Mouse (Mus musculus): ENCODE data around the gene Tbc1d9.
"Not testable (repeated sequence)": the region's sequence is repeated elsewhere in the genome, so short reads cannot be mapped to it uniquely, and the experiment has no call there.

The Tbc1d9 gene

GRCm38 (mm10) chr8:83227336-83227735 is 62.2 kb downstream of the Tbc1d9 start:
- no peak for DNase-seq (ENCODE audit: low read depth, low spot score)

DNA sequence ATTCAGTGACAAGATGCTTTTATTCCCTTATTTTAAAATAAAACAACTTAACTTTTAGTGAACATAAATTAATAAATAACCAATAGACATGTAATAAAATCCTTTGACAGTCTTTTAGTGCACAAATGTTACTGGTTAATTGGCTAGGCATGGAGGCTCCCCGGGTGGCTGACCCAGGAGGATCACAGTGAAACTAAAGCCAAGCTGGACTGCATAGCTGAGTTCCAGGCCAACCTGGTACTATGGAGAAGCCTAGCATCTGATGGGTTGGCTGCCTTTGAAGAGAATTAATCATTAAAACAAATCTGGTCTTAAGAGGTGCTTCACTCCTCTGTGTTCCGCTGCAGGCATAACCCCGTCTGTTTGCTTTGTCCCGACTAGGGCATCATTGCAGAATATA is 67.9 kb downstream of the Tbc1d9 start:
- no peak for DNase-seq (ENCODE audit: low read depth, low spot score)

- DNase-seq (ENCODE audit: low read depth, low spot score), result no peak
Observed at GRCm38 (mm10) chr8:83239341-83239740, 74.2 kb downstream of the Tbc1d9 start.

DNA sequence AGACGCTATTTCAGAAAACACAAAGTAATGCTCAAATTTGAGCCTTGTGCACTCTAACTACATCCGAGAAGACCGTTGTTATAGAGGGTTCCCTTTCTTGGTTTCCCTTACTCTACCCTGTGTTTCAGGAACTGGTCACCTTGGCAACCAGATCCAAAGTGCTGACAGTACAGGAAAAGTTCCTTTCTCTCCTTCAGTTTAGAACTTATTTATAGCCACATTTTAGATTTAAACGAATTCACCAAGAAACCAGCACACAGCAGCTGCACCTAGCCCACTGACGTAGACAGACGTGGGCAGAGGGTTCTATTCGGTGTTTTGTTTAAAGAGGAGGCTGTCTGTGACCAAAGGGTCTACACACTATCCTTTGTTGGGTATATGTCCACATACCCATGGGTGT is 79.0 kb downstream of the Tbc1d9 start:
- DNase-seq (ENCODE audit: low read depth, low spot score), result no peak

DNA sequence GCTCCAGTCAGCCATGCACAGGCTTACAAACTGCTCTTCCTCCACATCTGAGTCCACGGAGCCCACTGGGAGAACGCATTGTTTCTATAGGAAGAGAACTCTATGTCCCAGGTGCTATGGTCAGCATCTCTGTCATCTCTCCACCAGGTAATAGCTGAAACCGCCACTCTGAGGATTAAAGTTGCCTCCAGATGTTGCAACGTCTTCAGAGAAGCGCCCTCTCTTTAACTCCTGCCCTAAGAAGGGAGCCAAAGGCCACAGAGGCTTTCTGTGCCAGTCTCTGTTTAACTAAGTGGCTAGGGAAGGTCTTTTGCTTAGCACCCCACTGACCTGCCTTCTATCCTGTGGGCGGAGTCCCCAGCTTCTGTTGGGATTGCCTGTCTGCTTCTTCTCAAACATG is 85.7 kb downstream of the Tbc1d9 start:
- no peak for DNase-seq (ENCODE audit: low read depth, low spot score)

- DNase-seq (ENCODE audit: low read depth, low spot score), result no peak
Observed at GRCm38 (mm10) chr8:83251362-83252246, 86.5 kb downstream of the Tbc1d9 start.

- no peak for DNase-seq (ENCODE audit: low read depth, low spot score)
Observed at GRCm38 (mm10) chr8:83252791-83253190, 87.6 kb downstream of the Tbc1d9 start.

DNA sequence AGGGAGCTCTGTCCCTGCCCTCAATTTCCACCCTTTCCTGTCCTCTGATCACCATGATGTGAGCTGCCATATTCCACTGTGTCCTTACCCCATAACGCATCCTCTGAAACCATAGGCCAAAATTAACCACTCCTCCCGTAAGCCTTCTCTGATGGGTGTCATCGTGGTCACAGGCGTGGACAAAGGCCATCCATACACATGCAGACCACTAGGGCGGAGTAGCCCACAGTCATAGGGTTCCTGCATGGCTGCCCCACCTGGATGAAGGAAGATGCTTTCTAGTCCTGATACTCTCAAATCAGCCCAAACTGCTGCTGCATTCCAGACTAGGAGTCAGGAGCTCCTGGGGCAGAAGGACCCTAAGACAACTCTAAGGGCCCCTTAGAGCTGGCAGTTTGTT is 92.5 kb downstream of the Tbc1d9 start:
- DNase-seq (ENCODE audit: low read depth, low spot score), result peak; percentile 77

GRCm38 (mm10) chr8:83260418-83261215 is 95.5 kb downstream of the Tbc1d9 start:
- DNase-seq (ENCODE audit: low read depth, low spot score), result peak; percentile 92

DNA sequence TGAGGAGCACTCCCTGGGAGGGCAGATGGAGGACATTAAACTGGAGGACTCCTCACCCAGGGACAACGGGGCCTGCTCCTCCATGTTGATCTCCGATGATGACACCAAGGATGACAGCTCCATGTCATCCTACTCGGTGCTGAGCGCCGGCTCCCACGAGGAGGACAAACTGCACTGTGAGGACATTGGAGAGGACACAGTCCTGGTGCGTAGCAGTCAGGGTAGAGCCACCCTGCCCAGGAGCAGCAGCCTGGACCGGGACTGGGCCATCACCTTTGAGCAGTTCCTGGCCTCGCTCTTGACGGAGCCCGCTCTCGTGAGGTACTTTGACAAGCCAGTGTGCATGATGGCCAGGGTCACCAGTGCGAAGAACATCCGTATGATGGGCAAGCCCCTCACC is 106.0 kb downstream of the Tbc1d9 start:
- DNase-seq (ENCODE audit: low read depth, low spot score), result no peak

GRCm38 (mm10) chr8:83272464-83272863 is 107.3 kb downstream of the Tbc1d9 start:
- no peak for DNase-seq (ENCODE audit: low read depth, low spot score)

GRCm38 (mm10) chr8:83274470-83274869 is 109.3 kb downstream of the Tbc1d9 start:
- no peak for DNase-seq (ENCODE audit: low read depth, low spot score)

- no peak for DNase-seq (ENCODE audit: low read depth, low spot score)
Observed at GRCm38 (mm10) chr8:83278431-83278830, 113.3 kb downstream of the Tbc1d9 start.

DNA sequence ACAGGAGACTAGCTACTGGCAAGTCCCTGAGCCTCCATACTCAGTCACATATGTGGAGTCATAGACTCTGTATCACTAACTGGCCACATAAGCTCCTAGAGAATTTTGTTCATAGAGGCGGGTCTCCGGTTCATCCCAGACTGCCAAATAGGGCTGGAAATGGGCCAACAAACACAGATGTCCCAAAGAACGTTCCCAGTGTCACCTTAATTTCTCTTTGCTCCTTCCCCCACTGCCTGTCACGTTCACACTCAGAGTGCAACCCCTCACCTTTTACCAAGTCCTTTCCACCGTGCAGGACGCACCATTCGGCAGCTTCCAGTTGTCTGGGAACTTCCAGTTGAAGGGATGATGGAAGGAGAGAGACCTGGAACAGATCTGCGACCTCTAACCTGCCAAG is 120.2 kb downstream of the Tbc1d9 start:
- no peak for DNase-seq (ENCODE audit: low read depth, low spot score)

DNA sequence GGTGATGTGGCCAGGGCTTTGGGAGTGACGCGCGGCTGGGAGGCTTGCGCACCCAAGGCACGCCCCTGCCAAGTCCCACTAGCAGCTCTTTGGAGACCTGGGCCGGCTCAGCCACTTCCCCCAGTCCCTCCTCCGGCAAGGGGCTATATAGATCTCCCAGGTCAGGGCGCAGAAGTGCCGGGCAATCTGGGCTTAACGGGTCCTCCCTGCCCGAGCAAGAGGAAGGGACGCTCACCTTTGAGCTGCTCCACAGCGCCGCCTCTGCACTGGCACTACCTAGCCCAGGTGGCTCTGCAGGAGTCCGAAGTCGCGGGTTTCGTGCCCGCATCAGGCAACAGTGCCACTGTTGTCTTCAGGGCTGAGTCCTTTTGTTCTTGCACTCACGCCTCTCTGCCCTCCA is 125.0 kb downstream of the Tbc1d9 start, which contains the start of gene Ucp1:
Ucp1 (plus strand) TSS at position 177 of the 400 bp plus-strand sequence.
- DNase-seq (ENCODE audit: low read depth, low spot score), result peak; percentile 44

DNA sequence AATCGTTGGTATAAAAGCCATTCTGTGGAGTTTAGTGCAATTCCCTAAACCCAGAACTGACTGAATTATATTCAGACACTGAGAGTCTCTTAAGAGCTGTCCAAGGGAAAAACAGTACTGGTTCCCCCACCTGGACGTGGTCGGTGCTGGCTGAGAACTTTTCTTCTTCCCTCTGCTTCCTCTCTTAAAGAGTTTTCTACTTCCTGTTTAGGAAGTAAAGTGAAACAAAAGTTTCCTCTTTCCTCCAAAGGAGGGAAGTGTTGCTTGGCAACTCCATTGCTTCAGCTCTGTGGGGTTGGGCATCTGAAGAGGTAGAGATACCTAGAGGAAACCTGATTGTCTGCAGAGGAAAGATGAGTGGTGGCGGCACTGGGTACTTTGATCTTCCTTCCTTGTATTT is 132.2 kb downstream of the Tbc1d9 start:
- no peak for DNase-seq (ENCODE audit: low read depth, low spot score)

GRCm38 (mm10) chr8:83300135-83300534 is 135.0 kb downstream of the Tbc1d9 start:
- DNase-seq (ENCODE audit: low read depth, low spot score), result peak; percentile 72

DNA sequence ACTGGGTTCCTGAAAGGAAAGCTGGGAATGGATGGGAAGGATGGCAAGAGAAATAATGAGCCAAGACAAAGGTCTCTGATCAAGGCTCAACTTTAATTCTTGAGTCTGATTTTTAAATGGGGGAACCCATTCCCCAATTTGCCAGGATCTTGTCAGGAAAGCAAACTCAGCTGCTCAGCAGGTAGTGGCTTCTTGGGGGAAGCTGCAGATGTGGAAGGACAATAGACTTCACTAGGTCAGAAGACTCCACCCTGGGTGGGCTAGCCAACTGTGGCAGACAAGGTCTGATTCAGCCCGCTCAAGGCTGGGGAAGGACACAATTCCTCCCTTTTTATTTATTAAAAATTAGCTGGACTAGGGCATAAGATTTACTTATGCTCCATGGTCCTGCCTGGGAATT is 139.8 kb downstream of the Tbc1d9 start:
- peak; percentile 70 for DNase-seq (ENCODE audit: low read depth, low spot score)

DNA sequence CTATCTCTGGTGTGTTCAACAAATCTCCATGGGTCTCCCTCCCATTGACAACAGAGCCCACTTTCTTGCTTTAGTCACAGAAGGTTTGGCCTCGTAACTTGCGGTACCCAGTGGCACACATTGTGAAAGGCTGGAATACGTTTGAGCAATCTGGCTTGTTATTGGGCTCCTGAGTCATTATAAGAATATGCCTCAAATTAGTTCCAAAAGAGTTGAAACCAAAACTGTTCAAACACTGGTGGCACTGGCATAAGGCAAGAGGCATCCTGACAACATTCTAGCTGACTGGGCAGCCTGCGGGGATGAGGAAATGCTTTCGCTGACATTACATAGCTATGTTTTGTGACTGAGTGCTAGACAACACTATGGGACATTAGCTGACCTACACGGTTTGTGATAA is 144.7 kb downstream of the Tbc1d9 start:
- DNase-seq (ENCODE audit: low read depth, low spot score), result no peak

GRCm38 (mm10) chr8:83315084-83315483 is 149.9 kb downstream of the Tbc1d9 start:
- not testable (repeated sequence) for DNase-seq (ENCODE audit: low read depth, low spot score)

DNA sequence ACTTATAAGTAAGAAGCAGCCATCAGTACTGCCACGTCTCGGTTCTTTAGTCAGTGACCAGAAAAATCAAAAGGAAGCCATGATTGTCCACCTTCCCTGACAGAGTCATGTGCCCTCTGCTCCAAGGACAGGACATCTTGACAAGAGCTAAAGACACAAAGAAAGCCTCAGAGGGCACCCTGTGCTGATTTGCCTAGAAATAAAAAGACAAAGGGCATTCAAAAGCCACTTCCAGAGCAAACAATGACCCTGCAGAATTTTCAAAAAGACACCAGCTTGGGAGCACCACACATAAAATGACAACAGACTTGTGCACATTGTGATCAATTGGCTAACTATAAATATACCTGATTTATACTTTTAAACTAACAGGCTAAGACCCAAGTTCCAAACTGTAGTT is 150.5 kb downstream of the Tbc1d9 start:
- peak; percentile 49 for DNase-seq (ENCODE audit: low read depth, low spot score)

DNA sequence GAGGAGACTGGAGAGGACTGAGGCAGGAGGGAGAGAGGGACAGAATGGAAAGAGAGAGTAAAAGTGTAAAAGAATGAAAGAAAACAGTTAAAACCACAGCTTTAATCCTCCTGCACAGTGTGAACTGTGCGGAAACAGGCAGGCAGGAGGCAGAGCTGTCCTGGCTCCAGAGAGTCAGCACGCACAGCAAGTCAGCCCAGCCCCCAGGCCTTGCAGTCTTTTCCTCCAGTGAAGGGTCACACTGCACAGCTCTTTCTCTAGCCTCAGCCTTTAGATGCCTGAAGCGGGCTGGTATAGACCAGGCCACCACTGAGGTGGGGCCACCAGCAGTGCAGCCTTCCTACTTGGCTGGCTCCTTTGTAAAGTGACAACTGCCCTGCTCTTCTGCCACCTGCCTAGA is 155.4 kb downstream of the Tbc1d9 start:
- DNase-seq (ENCODE audit: low read depth, low spot score), result no peak

DNA sequence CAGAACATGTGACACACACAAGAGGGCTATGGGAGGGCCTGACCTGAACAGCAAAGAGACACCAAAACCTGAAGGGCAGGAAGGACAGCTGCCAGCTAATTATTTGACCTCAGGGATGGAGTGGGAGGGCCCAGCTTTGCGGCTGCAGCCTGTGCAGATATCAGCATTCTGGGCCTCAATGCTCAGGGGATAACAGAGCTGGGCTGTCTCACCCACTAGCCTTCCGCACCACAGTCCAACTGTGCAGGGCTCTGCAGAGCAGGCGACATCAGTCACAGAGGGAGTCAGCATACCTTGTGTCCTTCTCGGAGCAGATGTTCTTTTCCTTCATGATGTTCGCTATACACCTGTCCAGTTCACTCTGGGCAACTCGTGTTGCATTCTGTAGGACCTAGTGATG is 157.2 kb downstream of the Tbc1d9 start:
- DNase-seq (ENCODE audit: low read depth, low spot score), result no peak

Data from ES-CJ7 (cell line).